Mouse (Mus musculus) G1E (cell line): ENCODE measurements around the gene Abcf2. TPM values are rescaled to one million over a fixed set of nuclear protein-coding genes. Genes with fewer than 3 reads are reported as not detected.

Experiments
- ATAC-seq: 2 replicates; pipeline ENCODE4 v1.8.0; 2016; ENCODE audit warnings: mild to moderate bottlenecking; ENCODE audit not compliant: insufficient number of reproducible peaks, poor library complexity, low FRiP score, severe bottlenecking; ENCODE audit errors: extremely low read depth
- DNase-seq: peaks from one replicate; pipeline ENCODE4 v3.0.0; 2012; ENCODE audit warnings: low spot score
- H3K27me3 ChIP-seq: 2 replicates; pipeline ENCODE4 v1.6.1; 2012; ENCODE audit warnings: mild to moderate bottlenecking, low read length, inconsistent platforms; ENCODE audit not compliant: insufficient read depth
- H3K36me3 ChIP-seq: replicated peaks from 2 replicates; pipeline ENCODE3; 2012; ENCODE audit warnings: mild to moderate bottlenecking, inconsistent platforms
- H3K4me1 ChIP-seq: 2 replicates; pipeline ENCODE4 v1.6.1; 2012; ENCODE audit warnings: low read depth, low read length, inconsistent platforms, mixed read lengths; ENCODE audit not compliant: insufficient read depth
- H3K4me3 ChIP-seq: 2 replicates; pipeline ENCODE4 v1.5.1; 2012; ENCODE audit warnings: low read depth, mild to moderate bottlenecking, inconsistent platforms, low read length, moderate library complexity, mixed read lengths
- H3K9me3 ChIP-seq: replicated peaks from 2 replicates; pipeline ENCODE4 v1.6.1; 2012; ENCODE audit warnings: inconsistent platforms
- CTCF ChIP-seq: IDR thresholded peaks from 2 replicates; pipeline ENCODE4 v1.5.1; 2012; ENCODE audit warnings: low read depth, low read length, inconsistent platforms, mixed read lengths
- GATA1 ChIP-seq: IDR thresholded peaks from 2 replicates; pipeline ENCODE4 v1.6.1; 2012; ENCODE audit warnings: borderline replicate concordance, low read length, inconsistent platforms, mixed read lengths
- GATA2 ChIP-seq: IDR thresholded peaks from 2 replicates; pipeline ENCODE4 v1.6.1; 2012; ENCODE audit warnings: low read depth, low read length, inconsistent platforms, borderline replicate concordance
- POLR2AphosphoS5 ChIP-seq: IDR thresholded peaks from 2 replicates; pipeline ENCODE4 v1.6.1; 2012; ENCODE audit warnings: low read depth, low read length, inconsistent platforms; ENCODE audit not compliant: insufficient replicate concordance
- TAL1 ChIP-seq: conservative IDR thresholded peaks from 2 replicates; pipeline ENCODE4 v1.6.1; 2012; ENCODE audit warnings: low read depth, low read length, inconsistent platforms, mixed read lengths
- polyA plus RNA-seq: library from polyadenylated mRNA; stranded (reverse); fragments of >175 nt; gene quantifications from 2 replicates; pipeline ENCODE4 v1.2.3, GENCODE M21; 2012
- total RNA-seq, 2 experiments: library from RNA; stranded (forward) in 1 of 2; stranded (reverse) in 1 of 2; fragments of 200-1000 nt in 1 of 2; fragments of >200 nt in 1 of 2; fragmentation: Nextera tagmentation in 1 of 2; gene quantifications; 2 replicates each; pipeline ENCODE4 v1.2.3; 2014 to 2017

Gene Abcf2
- total and polyA plus RNA-seq, 3 experiments: 58.8 to 89.5 (median 81.4) TPM

- no peak for DNase-seq
- no peak overlapping the region for H3K4me3 ChIP-seq
- no peaks in the 10 kb centered on the region for H3K9me3 ChIP-seq
- peaks cover 76% of the 10 kb centered on the region for H3K27me3 ChIP-seq
- peaks cover 8% of the 10 kb centered on the region for H3K4me1 ChIP-seq
- no peak for TF ChIP-seq GATA2
- TF ChIP-seq POLR2AphosphoS5: no peak
- TF ChIP-seq GATA1: no peak
- TF ChIP-seq TAL1: no peak
- no peak for TF ChIP-seq CTCF
- ATAC-seq: no peak
- no peaks in the 10 kb centered on the region for H3K36me3 ChIP-seq
Observed at GRCm38 (mm10) chr5:24602751-24603343, 25.6 kb upstream of the Abcf2 start.

- Histone ChIP-seq H3K4me3 (no peak overlapping the region), H3K4me1 (peaks cover 10% of the 10 kb centered on the region), H3K9me3 (no peaks in the 10 kb centered on the region), H3K27me3 (peaks cover 76% of the 10 kb centered on the region), H3K36me3 (no peaks in the 10 kb centered on the region)
- no peak for DNase-seq
- TF ChIP-seq CTCF (no peak), POLR2AphosphoS5 (no peak), GATA2 (no peak), TAL1 (no peak), GATA1 (no peak)
- no peak for ATAC-seq
Observed at GRCm38 (mm10) chr5:24601911-24602750, 24.9 kb upstream of the Abcf2 start.

GRCm38 (mm10) chr5:24601071-24601835 lies 24.0 kb upstream of the Abcf2 start:
- H3K36me3 ChIP-seq: no peaks in the 10 kb centered on the region
- H3K27me3 ChIP-seq: peaks cover 72% of the 10 kb centered on the region
- H3K9me3 ChIP-seq: no peaks in the 10 kb centered on the region
- TF ChIP-seq TAL1: no peak
- no peak for TF ChIP-seq GATA2
- TF ChIP-seq CTCF: no peak
- TF ChIP-seq GATA1: no peak
- no peak for TF ChIP-seq POLR2AphosphoS5
- H3K4me3 ChIP-seq: no peak overlapping the region
- no peak for ATAC-seq
- H3K4me1 ChIP-seq: peaks cover 18% of the 10 kb centered on the region
- DNase-seq: no peak

GRCm38 (mm10) chr5:24600236-24600635 lies 23.0 kb upstream of the Abcf2 start:
- Histone ChIP-seq H3K9me3 (no peaks in the 10 kb centered on the region), H3K4me3 (no peak overlapping the region), H3K4me1 (peaks cover 20% of the 10 kb centered on the region), H3K27me3 (peaks cover 67% of the 10 kb centered on the region), H3K36me3 (peaks cover 6% of the 10 kb centered on the region)
- ATAC-seq (no peak), DNase-seq (no peak)
- no peak for TF ChIP-seq GATA1
- TF ChIP-seq CTCF: no peak
- no peak for TF ChIP-seq TAL1
- TF ChIP-seq POLR2AphosphoS5: no peak
- no peak for TF ChIP-seq GATA2

GRCm38 (mm10) chr5:24599137-24599536 lies 21.9 kb upstream of the Abcf2 start:
- Histone ChIP-seq H3K4me1 (peaks cover 20% of the 10 kb centered on the region), H3K27me3 (peaks cover 61% of the 10 kb centered on the region), H3K4me3 (no peak overlapping the region), H3K36me3 (peaks cover 16% of the 10 kb centered on the region), H3K9me3 (no peaks in the 10 kb centered on the region)
- TF ChIP-seq POLR2AphosphoS5: no peak
- TF ChIP-seq GATA2: no peak
- no peak for TF ChIP-seq CTCF
- TF ChIP-seq TAL1: no peak
- no peak for TF ChIP-seq GATA1
- no peak for ATAC-seq
- DNase-seq: no peak

GRCm38 (mm10) chr5:24598570-24599006 lies 21.3 kb upstream of the Abcf2 start:
- H3K27me3 ChIP-seq: peaks cover 57% of the 10 kb centered on the region
- TF ChIP-seq GATA1 (no peak), GATA2 (no peak), POLR2AphosphoS5 (no peak), CTCF (no peak)
- peak overlapping the region; percentile 22; the same call in 1 of the 2 replicates for H3K4me3 ChIP-seq
- DNase-seq (peak; percentile 32), ATAC-seq (no peak)
- H3K4me1 ChIP-seq: peaks cover 20% of the 10 kb centered on the region
- peaks cover 21% of the 10 kb centered on the region for H3K36me3 ChIP-seq
- H3K9me3 ChIP-seq: no peaks in the 10 kb centered on the region
